ENCODE assay signal across 23 mouse cellular contexts in the genomic region with DNA sequence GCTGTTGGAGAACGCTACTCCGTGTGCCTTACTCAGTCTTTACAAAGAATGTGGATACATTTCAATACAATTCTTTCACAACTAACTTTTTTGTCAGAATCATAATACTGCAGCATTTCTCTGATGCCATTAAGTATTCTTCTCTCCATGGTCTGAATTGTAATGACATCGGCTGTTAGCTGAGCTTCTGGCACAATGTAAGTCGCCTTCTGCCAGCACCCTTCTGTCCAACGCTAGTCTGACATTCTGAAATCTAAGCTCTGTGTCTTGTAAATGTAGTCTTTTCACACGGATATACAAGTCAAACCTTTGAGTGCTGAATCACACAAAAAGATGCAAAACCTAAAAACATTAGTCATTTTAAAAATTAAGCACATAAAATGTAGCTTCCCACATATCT.
DNase-seq lines count a peak whose midpoint lies in the region; ATAC-seq lines count a peak whose summit lies in the region.
"Had no signal": no experiment of that assay in that cellular context is flagged by ENCODE, and none has a peak within 500 bp of the region (broad histone marks: within the 10 kb centered on the region; RNA-seq: fewer than 3 reads in every experiment).

No protein-coding gene starts in this region.

- no peak overlapping the region for H3K4me2 ChIP-seq in forebrain, embryonic 15.5 days (replicated peaks)
- H3K4me2 ChIP-seq: hindbrain, embryonic 13.5 days; kidney, embryonic 15.5 days; limb, embryonic 15.5 days; lung, embryonic 14.5 days; neural tube, embryonic 12.5 days had no signal

- DNase-seq in forebrain, embryonic 10.5 days (ENCODE audit: extremely low spot score, low spot score), result no peak
- DNase-seq in layer of hippocampus, adult 9-11 months, result peak; percentile 33
- no peak for DNase-seq in layer of hippocampus, adult 11-12 months (ENCODE audit: low spot score)
- peak; percentile 32 for DNase-seq in cerebellum, adult 8-10 months
- peak; percentile 37 to 41 for DNase-seq in cerebellum, postnatal 36 days
- DNase-seq in right cerebral cortex, postnatal 25 days, result no peak
- DNase-seq: adrenal gland, postnatal 14 days; gastrocnemius, postnatal 36 days; kidney, adult 11 months; left cerebral cortex, postnatal 4 days; lung, embryonic 14.5 days; midbrain, embryonic 14.5 days; thymus, postnatal 25 days had no signal

- no peak overlapping the region for H3K27ac ChIP-seq in forebrain, embryonic 15.5 days (replicated peaks)
- no peak overlapping the region for H3K27ac ChIP-seq in forebrain, embryonic 10.5 days
- H3K27ac ChIP-seq: embryonic facial prominence, embryonic 10.5 days; hindbrain, embryonic 13.5 days; kidney, embryonic 15.5 days; limb, embryonic 15.5 days; liver, embryonic 14.5 days; neural tube, embryonic 12.5 days had no signal

- ATAC-seq in forebrain, embryonic 15.5 days (replicated peaks), result peak; percentile 70
- no peak for ATAC-seq in frontal cortex, adult (ENCODE audit: low TSS enrichment)
- ATAC-seq: CD4-positive, CD25-positive, alpha-beta regulatory T cell, adult 4 months had no signal

- H3K4me3 ChIP-seq in forebrain, embryonic 15.5 days, result no peak overlapping the region
- H3K4me3 ChIP-seq in forebrain, embryonic 10.5 days, result no peak overlapping the region
- H3K4me3 ChIP-seq: embryonic facial prominence, embryonic 10.5 days; hindbrain, embryonic 13.5 days; kidney, embryonic 15.5 days; limb, embryonic 15.5 days; megakaryocyte, embryonic 14.5 days; neural tube, embryonic 12.5 days had no signal

- H3K27me3 ChIP-seq in forebrain, embryonic 15.5 days, result no peaks in the 10 kb centered on the region
- H3K27me3 ChIP-seq in forebrain, embryonic 10.5 days (ENCODE audit: poor library complexity, severe bottlenecking), result no peaks in the 10 kb centered on the region
- H3K27me3 ChIP-seq: hindbrain, embryonic 13.5 days; kidney, embryonic 15.5 days; limb, embryonic 15.5 days; megakaryocyte, embryonic 14.5 days; neural tube, embryonic 12.5 days had no signal

- WGBS in forebrain, embryonic 15.5 days, result 57% methylated on average over 6 of the region's 6 CpGs
- WGBS in forebrain, embryonic 10.5 days, result 93% methylated on average over 6 of the region's 6 CpGs

- H3K9me3 ChIP-seq in forebrain, embryonic 15.5 days, result no peaks in the 10 kb centered on the region
- H3K9me3 ChIP-seq in forebrain, embryonic 10.5 days, result no peaks in the 10 kb centered on the region
- H3K9me3 ChIP-seq: embryonic facial prominence, embryonic 10.5 days; hindbrain, embryonic 13.5 days; kidney, embryonic 15.5 days; limb, embryonic 15.5 days; megakaryocyte, embryonic 14.5 days; neural tube, embryonic 12.5 days had no signal

- H3K36me3 ChIP-seq in forebrain, embryonic 15.5 days, result 0 out of 2 replicates have a peak, but pooled peaks cover 6% of the 10 kb centered on the region
- peaks cover 73% of the 10 kb centered on the region for H3K36me3 ChIP-seq in forebrain, embryonic 10.5 days (replicated peaks)

- no peaks in the 10 kb centered on the region for H3K4me1 ChIP-seq in forebrain, embryonic 15.5 days
- H3K4me1 ChIP-seq in forebrain, embryonic 10.5 days, result no peaks in the 10 kb centered on the region
- H3K4me1 ChIP-seq: hindbrain, embryonic 13.5 days; neural tube, embryonic 12.5 days had no signal

- no peak overlapping the region for H3K9ac ChIP-seq in forebrain, embryonic 15.5 days (replicated peaks)
- H3K9ac ChIP-seq: hindbrain, embryonic 13.5 days; kidney, embryonic 15.5 days; limb, embryonic 15.5 days; liver, embryonic 14.5 days; lung, embryonic 14.5 days; neural tube, embryonic 12.5 days had no signal

Comparison
In these comparisons a context has a peak if more than half of its experiments do, and no peak if none do; other contexts are left out.
1. DNase-seq: peak in layer of hippocampus, adult 9-11 months (single experiment), cerebellum, adult 8-10 months (single experiment) and cerebellum, postnatal 36 days (2 of 2); none in forebrain, embryonic 10.5 days (single experiment), layer of hippocampus, adult 11-12 months (single experiment) and right cerebral cortex, postnatal 25 days (single experiment).